Mouse (Mus musculus): ENCODE measurements around the gene Rbp7.
A peak's percentile ranks its signal among the peaks of the same experiment; 100 is the strongest.

Gene Rbp7

GRCm38 (mm10) chr4:149404640-149405465, 49.9 kb downstream of the Rbp7 start:
- peak; percentile 29 for DNase-seq

GRCm38 (mm10) chr4:149403037-149403436, 51.7 kb downstream of the Rbp7 start:
- DNase-seq = no peak

GRCm38 (mm10) chr4:149401591-149401982, 53.2 kb downstream of the Rbp7 start:
- no peak for DNase-seq

- DNase-seq = no peak
These were observed 53.7 kb downstream of the Rbp7 start for GRCm38 (mm10) chr4:149400878-149401590.

Measured in lung, postnatal 36 days (tissue).